Comparison of ENCODE assay signal across 8 mouse cellular contexts in the genomic region with DNA sequence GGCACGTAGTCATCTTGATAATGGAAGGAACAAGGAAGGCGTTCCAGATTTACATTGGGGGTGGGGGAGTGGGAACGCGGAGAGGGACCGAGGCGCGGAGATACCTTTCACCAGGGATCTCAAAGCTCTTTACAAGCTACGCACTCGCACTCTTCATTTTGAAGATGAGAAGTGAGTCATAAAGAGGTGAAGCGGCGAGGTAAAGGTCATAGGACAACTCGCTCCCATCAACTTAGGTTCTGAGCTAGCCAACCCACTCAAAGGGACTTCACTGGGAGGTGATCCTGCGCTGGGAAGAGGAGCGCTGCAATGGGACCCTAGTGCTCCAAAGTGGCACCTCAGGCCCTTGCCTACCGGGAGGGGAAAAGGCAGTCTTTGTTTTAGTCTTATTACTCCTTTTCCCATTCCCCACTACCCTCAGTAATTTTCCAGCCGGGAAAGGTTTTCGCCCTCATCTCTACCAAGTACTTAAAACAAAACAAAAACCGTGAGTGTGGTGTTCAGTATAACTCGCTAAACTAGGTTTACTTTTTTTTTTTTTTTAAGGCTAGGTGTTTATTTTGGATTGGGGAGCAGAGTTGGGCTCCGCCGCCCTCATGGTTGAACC. TPM values are rescaled to one million over a fixed set of nuclear protein-coding genes. Genes with fewer than 3 reads are reported as not detected.
DNase-seq lines count a peak whose midpoint lies in the region; ATAC-seq and TF ChIP-seq lines count a peak whose summit lies in the region.

No protein-coding gene starts in this region.

- TF ChIP-seq CTCF in thymus, adult 2 months (IDR thresholded peaks at IDR 0.05; ENCODE audit: borderline replicate concordance, control insufficient read depth, extremely low read depth, insufficient read depth, low read length, poor library complexity) = no peak
- TF ChIP-seq CTCF in olfactory bulb, adult 2 months (IDR thresholded peaks at IDR 0.05; ENCODE audit: insufficient read depth, low read depth, low read length) = no peak

- DNase-seq in gastrocnemius, adult 18-20 months (ENCODE audit: low spot score) = peak; percentile 34
- no peak for DNase-seq in gastrocnemius, postnatal 25 days
- DNase-seq in thymus, adult 2 months = no peak
- no peak for DNase-seq in thymus, postnatal 0 days (ENCODE audit: low spot score)
- peak; percentile 58 for DNase-seq in limb, embryonic 11.5 days (ENCODE audit: low spot score)
- no peak for DNase-seq in cerebellum, postnatal 36 days
- DNase-seq in gastrocnemius, postnatal 14 days = no peak

- H3K9ac ChIP-seq in limb, embryonic 11.5 days (ENCODE audit: low read length) = peak overlapping the region; percentile 64

- H3K4me1 ChIP-seq in thymus, adult 2 months (replicated peaks; ENCODE audit: control insufficient read depth, insufficient read depth, low read length) = peaks cover 19% of the 10 kb centered on the region
- H3K4me1 ChIP-seq in limb, embryonic 11.5 days (ENCODE audit: control insufficient read depth, insufficient read depth, low read length) = peaks cover 9% of the 10 kb centered on the region; the same call in 1 of the 2 replicates
- peaks cover 24% of the 10 kb centered on the region for H3K4me1 ChIP-seq in olfactory bulb, adult 2 months (ENCODE audit: control insufficient read depth, insufficient read depth, low read length)

- peaks cover 14% of the 10 kb centered on the region; the same call in 1 of the 2 replicates for H3K27me3 ChIP-seq in thymus, adult 2 months (ENCODE audit: control insufficient read depth, insufficient read depth, low read length)
- peaks cover 19% of the 10 kb centered on the region for H3K27me3 ChIP-seq in limb, embryonic 11.5 days (ENCODE audit: control insufficient read depth, insufficient read depth, low read length)

- no peaks in the 10 kb centered on the region for H3K36me3 ChIP-seq in thymus, adult 2 months (ENCODE audit: control insufficient read depth, insufficient read depth, low read length)
- H3K36me3 ChIP-seq in limb, embryonic 11.5 days (ENCODE audit: control insufficient read depth, insufficient read depth, low read length) = no peaks in the 10 kb centered on the region

- intact Hi-C loops in gastrocnemius, postnatal 14 days (cut with DNase I; ENCODE audit: low total_unique reads) = loop anchor here (5.0 kb wide), 1 partner anchor 119 kb away; no protein-coding TSS in a partner anchor

- 7% methylated on average over 21 of the region's 21 CpGs for WGBS in thymus, adult 2 months
- WGBS in limb, embryonic 11.5 days = under 1% methylated on average over 21 of the region's 21 CpGs
- WGBS in olfactory bulb, adult 2 months = 1% methylated on average over 21 of the region's 21 CpGs

- no peaks in the 10 kb centered on the region for H3K9me3 ChIP-seq in limb, embryonic 11.5 days (ENCODE audit: control insufficient read depth, low read length)

- H3K27ac ChIP-seq in thymus, adult 2 months (ENCODE audit: control insufficient read depth, insufficient read depth, low read length) = no peak overlapping the region
- H3K27ac ChIP-seq in limb, embryonic 11.5 days (replicated peaks; ENCODE audit: low read depth, low read length) = no peak overlapping the region
- peak overlapping the region; percentile 65 for H3K27ac ChIP-seq in olfactory bulb, adult 2 months (ENCODE audit: insufficient read depth, low read depth, low read length)

- H3K4me3 ChIP-seq in thymus, adult 2 months (ENCODE audit: control insufficient read depth, insufficient read depth, low read length) = peak overlapping the region; percentile 53
- peak overlapping the region; percentile 48 for H3K4me3 ChIP-seq in limb, embryonic 11.5 days (ENCODE audit: low read depth, low read length)
- H3K4me3 ChIP-seq in olfactory bulb, adult 2 months (ENCODE audit: insufficient read depth, low read depth, low read length) = peak overlapping the region; percentile 64

- no peak; the same call in 1 of the 2 replicates for ATAC-seq in limb, embryonic 11.5 days (ENCODE audit: insufficient number of reproducible peaks, low FRiP score, low TSS enrichment, low read depth)

- TF ChIP-seq POLR2A in thymus, adult 2 months (IDR thresholded peaks at IDR 0.05; ENCODE audit: control insufficient read depth, extremely low read depth, insufficient read depth, low read length, poor library complexity) = no peak
- no peak for TF ChIP-seq POLR2A in olfactory bulb, adult 2 months (IDR thresholded peaks at IDR 0.05; ENCODE audit: insufficient read depth, low read depth, low read length)

- peak overlapping the region; percentile 76 for H3K4me2 ChIP-seq in limb, embryonic 11.5 days (ENCODE audit: low read depth, severe bottlenecking)

RNA-seq across cellular contexts. Expression of a gene that starts 1.0 kb away (rescaled TPM):
- 10 to 100 TPM; 16.0 to 46.3 TPM for total RNA-seq in gastrocnemius, adult 18-20 months (2021)
- total RNA-seq in gastrocnemius, postnatal 25 days (2021) = 10 to 100 TPM; 11.6 to 17.0 TPM
- 10.1 and 11.4 TPM in 2 replicates for polyA plus RNA-seq in thymus, adult 2 months (2012; rRNA removed)
- polyA plus RNA-seq in thymus, postnatal 0 days (2015; fragmentation: Nextera tagmentation; extraction: Ambion mirVana) = 3.0 and 3.4 TPM in 2 replicates
- polyA plus RNA-seq in limb, embryonic 11.5 days (2014; fragmentation: Nextera tagmentation; extraction: Ambion mirVana) = 1.4 and 1.6 TPM in 2 replicates
- polyA plus RNA-seq in olfactory bulb, adult 2 months (2012; ENCODE audit: insufficient read depth, insufficient read length, low replicate concordance, missing spikeins) = not detected in 2 replicates
- 10 to 100 TPM; 14.0 to 17.3 TPM for total RNA-seq in gastrocnemius, postnatal 14 days (2021)

Comparison
In these comparisons a context has a peak if more than half of its experiments do, and no peak if none do; other contexts are left out.
1. DNase-seq: peak in gastrocnemius, adult 18-20 months (single experiment) and limb, embryonic 11.5 days (single experiment); none in gastrocnemius, postnatal 25 days (single experiment), thymus, adult 2 months (single experiment), thymus, postnatal 0 days (single experiment), cerebellum, postnatal 36 days (0 of 2) and gastrocnemius, postnatal 14 days (single experiment).
2. Peak in every context shown above with its lines, with median percentiles within 50 percentile points of each other: H3K4me3 ChIP-seq.